Mouse (Mus musculus): ENCODE data around the gene 1110002E22Rik.

DNA sequence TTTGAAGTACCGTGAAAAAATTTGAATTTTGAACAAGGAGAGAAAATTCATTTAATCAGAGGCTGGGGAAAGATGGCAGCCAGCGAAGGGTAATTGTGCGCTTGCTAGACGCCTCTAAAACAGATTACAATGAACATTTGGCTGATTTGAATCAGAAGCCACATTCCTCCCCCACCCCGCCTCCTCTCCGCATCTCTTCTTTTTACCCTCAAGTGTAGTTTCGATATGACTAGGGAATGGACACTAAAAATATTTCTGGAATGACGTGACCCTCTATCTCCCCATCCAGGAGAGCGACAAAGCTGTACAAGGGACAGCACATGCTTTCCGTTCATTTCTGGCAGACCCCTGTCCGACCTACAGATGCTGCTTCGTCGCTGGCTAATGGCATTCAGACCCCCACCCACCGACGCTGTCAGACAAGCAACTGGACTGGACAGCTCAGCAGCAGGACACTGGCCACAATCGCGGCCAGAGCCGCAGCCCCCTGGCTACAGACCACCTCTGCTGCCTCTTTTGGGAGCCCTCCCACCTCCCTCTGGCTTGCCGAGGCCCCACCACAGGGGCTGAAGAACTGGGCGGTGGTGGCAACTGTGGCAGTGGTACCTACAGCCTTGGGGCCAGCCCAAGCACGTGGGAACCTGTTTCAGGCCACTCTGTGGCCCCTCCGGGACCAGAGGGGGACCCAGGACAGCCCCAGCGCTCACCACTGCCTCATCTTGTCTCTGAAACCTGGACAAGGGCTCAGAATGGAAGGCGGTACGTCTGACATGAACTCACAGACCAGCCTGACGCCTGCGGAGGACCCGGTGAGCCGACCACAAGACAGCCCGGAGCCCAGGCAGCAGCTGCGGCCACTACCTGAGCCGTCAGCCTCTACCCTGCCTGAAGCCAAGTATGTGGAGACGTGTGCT lies at the start of gene 1110002E22Rik:
- TF ChIP-seq CTCF (IDR thresholded peaks at IDR 0.05; ENCODE audit: insufficient read depth, low read depth, low read length) (no peak), POLR2A (IDR thresholded peaks at IDR 0.05; ENCODE audit: insufficient read depth, low read depth, low read length) (no peak)

Measured in olfactory bulb, adult 2 months (tissue).